Mouse (Mus musculus) ZHBTc4 (cell line): ENCODE measurements around the gene Pus7l.
"Not testable (repeated sequence)": the region's sequence is repeated elsewhere in the genome, so short reads cannot be mapped to it uniquely, and the experiment has no call there.

ENCODE experiments used
- DNase-seq: peaks from one replicate; pipeline ENCODE4 v3.0.0-alpha.2; 2011; ENCODE audit warnings: low read depth, low spot score

The Pus7l gene

DNA sequence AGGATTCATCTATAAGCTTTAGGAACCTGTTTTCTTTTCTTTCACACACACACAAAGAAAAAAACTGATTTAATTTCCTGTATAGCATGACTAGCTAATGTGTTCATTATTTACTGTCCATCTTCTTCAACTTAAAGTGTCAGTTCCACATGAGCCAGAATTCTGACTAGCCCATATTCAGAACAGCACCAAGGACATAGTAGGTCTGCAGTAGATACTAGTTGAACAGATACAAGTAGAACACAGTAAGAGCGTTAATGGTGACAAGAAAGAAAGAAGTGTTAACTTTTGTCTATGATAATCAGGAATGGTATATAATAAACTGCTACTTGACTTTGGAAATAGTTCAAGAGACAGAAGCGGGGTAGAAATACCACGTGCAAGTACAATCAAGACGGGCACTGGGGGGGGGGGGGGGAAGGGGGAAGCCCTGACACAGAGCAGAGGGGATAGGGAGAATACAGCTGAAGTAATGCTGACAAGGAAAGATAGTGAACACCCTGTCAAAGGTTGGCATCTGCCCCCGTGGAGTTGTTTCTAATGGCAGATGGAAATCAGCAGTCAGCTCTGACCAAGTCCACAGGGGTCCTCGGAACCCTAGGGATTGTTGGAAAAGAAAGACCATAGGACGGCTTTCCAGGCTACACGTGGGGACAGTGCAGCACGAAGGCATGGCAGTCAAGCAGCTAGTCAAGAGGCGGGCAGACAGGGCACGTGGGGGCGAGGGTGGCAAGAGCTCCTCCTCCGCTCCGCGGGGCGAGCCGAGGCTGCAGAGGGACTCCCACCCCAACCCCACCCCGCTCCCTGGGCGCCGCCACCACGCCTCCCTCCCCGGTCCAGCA, 559 bp downstream of the Pus7l start:
- no peak for DNase-seq

DNA sequence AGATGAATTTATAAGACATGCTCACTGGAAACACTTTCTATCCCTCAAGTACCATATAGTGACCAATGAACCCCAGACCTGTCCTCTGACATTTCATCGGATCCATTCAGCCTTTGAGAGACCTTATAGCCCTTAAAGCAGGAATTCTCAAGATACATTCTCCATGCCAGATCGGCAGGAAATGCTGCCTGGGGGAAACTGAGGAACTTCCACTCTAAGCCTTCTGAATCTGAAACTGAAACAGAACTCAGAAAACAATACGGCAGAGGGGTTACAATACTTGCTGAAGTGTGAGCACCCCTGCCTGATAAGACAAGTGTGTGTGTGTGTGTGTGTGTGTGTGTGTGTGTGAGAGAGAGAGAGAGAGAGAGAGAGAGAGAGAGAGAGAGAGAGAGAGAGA, 4.1 kb downstream of the Pus7l start:
- DNase-seq = no peak

DNA sequence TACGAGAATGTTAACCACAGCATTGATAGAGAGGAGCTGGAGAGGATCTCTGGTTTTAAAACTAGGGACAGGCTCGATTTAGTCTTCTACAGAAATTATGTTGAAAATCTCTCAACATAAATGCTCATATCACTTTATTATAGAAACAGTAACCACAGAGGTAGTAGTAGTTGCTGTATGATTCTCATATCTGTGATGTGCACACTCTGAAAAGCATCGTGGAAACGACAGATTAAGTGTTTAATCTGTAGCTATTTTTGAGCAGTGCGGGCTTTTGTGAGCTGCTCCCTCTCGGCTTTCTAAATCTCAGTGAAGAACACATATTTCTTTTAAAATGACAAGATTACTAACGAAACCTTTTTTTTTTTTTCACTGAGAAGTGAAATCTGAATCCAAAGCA, 7.8 kb downstream of the Pus7l start:
- no peak for DNase-seq

DNA sequence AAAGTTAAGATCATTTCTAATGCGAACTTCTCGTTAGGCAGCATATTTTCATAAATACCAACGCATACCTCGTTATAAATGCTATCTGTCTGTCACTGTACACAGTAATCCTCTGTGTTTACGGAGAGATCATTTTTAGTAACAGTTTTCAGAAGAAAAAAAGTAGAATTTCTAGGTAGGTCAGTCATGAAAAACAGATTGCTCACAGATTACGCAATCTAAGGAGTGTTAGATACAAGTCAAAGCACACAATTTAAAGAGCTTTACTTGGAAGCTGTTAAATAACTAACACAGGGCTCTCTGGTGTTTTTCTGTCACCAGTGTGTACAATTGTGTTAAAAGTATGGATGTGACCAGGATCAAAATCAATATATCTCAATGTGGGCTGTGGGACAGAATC, 10.4 kb downstream of the Pus7l start:
- DNase-seq = no peak

DNA sequence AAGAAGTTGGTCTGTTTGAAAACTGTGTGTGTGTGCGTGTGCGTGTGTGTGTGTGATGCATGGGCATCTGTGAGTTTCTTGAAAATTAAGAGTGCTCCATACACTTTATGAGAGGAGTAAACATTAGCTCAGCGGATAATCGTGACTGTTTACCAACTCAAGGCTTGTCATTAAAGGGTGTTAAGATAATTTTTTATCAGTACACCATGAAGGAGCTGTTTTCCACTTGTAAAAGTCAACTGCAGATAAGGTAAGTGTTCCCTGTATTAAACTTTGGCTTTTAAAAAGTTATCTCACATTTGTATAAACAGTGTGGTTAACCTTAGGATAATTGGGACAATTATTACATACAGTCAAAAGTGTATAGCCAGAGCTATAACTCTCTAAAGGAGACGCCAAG, 11.0 kb downstream of the Pus7l start:
- no peak for DNase-seq

DNA sequence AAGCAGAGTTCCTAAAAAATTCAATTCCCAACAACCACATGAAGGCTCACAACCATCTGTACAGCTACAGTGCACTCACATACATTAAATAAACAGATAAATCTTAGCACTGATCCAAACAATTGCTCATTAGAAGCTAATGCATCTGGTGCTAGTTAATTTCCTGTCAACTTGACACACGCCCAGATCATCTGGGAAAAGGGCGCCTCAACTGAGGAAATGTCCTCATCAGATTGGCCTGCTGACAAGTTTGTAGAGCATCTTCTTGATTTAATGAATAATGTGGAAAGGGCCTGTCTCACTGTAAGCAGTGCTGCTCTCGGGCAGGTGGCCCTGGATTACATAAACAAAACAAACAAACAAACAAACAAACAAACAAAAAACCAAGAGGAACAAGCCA, 12.8 kb downstream of the Pus7l start:
- DNase-seq = no peak

DNA sequence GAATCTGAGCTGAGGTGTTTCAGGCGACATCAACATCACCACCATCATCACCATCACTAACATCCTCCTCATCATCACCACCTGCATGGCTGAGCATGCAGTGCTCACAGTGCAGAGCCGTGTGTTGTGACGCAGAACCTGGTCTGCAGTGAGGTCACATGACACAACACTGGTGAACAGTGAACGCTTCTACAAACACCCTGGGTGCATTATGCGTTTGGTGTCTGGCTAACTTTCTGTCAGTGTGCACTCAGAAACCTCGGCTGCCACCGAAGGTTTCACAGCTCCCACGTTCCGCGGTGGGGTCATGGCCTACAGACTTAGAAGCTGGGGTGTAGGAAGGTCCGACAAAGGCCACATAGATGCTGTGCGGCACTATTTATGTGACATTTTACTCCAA, 18.4 kb downstream of the Pus7l start:
- DNase-seq = no peak

DNA sequence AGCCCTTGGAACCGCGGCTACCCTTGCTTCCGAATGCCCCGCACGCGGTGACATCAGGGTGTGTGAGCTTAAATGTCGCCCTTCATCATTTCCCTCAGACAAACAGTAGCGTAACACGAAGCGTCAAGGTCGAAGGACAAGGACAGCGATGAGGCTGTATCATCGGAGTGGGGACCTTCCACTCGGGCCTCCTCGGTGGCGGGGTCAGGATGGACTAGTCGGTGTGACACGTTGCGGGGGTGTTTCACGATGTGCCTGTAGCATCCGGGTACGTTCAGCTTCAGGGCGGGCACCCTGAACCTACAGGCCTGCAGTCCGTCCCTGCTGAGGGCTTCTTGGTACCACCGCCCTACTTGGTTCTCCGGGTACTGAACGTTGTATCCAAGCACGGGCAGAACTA, 20.1 kb downstream of the Pus7l start:
- peak; percentile 38 for DNase-seq

DNA sequence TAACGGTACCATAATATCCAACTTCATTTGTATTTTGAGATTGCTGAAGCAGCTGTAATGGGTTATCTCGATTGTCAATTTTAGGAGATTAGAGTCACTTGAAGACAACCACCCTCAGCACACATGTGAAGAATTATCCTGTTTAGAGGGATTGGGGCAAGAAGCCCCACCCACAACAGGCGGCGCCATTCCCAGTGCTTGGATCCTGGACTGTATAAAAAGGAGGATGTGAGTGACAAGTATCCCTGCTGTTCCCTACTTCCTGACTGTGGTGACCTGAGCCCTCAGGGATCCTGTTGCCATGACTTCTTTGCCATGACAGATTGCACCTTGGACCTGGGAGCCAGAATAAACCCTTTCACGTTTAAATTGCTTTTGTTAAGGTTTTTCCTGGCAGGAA, 22.4 kb downstream of the Pus7l start:
- peak; percentile 19 for DNase-seq

DNA sequence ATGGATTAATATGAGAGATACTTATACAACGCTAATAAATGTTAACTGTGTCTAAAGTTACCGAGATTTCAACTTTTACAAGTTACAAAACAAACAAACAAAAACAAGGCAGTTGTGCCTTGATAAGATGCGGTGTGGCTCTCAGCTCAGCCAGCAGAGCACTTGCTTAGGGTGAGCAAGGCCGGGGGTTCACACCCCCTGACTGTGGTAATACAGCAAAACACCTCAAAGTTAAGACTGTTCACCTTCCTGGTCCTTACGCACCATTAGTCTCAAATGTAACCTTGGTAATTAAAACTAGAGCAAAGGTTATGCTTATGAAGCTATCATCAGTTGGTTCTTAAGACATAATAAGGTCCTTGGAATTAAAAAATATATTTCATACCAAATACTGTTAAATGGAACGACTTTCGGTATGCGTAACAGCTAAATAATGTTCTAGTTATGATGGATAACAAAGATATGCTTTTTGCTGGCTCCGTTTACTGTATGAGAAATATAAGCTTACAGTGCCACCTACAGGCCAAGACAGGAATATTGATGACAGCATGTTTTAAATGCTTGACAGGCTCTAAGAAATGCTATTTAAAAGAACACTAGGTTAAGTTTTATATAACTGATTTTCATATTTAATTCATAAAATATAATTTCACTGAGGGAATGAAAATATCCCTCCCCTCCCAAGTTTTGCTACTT, 23.0 kb downstream of the Pus7l start:
- peak; percentile 63 for DNase-seq

DNA sequence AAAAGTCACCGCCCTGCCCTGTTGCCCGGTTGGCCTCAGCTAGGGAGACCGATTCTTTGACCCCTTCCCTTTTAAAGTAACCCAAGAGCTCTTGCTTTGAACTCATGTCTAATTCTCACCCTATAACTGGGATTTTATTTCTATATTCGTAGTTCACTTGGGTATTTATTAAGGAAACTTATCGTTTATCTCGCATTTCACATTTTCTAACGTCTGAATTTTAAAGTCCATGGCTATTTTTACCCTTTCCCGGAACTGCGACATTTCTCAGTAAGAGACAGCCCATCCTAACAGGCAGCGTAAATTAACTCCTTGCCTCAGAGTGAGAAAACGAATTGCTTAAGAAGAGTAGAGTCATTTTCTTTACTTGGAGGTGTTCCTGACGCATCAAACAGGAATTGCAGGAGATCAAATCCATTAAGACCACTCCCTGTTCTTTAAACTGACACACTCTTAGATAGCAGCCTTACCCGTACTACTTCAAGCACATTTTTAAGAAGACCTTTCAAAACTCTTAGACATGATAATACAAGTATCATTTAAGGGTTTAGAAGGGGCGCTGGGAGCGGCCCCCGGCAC, 25.3 kb downstream of the Pus7l start:
- peak; percentile 51 for DNase-seq

DNA sequence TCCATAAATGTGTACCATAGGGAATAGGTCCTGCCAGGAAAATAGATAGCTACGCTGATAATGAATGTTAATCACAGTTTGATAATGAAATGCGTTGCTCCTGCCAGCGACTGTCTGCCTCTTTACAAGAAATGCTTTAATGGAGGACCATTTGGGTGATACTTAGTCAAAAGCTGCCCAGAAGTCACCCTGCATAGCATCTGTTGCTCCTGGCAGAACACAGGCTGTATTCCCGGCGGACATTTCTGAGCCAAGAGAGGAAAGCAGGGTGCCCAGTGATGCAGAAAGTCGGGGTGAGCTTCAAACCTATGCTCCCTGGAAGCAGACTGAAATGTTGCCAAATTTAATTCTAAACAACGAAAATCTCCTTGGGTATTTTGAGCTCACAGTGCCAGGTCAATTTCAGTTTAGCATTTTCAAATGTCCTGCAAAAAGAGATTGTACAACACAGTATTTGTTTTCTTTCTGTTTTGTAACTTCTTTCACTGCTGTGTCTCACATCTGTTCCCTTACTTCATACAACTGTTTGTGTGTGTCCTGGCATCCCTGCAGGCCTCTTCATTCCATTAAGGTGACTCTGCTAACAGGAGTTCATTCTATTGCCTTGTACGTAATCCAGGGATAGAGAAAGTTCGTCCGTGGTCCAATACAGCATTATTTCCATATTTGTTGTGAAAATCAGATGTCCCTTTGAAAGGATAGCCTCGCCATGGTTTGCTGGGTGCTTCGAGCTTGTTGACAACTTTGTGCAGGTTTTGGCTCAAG, 39.7 kb downstream of the Pus7l start:
- DNase-seq = no peak

DNA sequence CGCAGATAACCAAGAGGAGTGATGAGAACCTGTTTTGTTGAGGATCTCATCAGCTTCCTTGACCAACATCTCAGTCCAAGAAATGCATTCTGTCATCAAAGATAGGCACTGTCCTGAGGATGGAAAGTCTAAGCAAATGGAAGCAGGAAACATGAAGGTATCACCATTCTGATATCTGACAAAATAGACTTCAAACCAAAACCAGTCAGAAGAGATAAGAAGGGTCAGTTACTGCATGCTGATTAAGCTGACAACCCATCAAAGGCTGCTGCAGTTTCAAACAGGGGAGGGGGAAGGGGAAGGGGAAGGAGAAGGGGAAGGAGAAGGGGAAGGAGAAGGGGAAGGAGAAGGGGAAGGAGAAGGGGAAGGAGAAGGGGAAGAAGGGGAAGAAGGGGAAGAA, 44.1 kb downstream of the Pus7l start:
- no peak for DNase-seq

DNA sequence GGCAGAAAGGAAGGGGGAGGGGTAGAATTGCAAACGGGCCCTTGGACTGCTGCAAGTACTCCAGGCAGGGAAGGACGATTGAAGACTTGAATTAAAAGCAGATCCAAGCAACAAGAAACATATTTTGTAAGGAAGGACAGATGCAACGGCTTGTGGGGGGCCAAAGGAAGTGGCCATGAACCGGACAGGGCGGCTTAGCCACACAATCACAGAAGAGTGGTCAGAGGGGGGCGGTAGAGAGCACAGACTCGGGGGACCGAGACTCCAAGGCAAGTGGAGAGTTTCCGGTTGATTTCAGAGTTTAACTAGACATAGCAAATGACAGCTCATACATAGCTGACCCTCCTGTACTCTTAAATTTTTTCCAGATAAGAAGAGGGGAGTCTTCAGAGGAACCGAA, 47.4 kb downstream of the Pus7l start:
- peak; percentile 55 for DNase-seq

DNA sequence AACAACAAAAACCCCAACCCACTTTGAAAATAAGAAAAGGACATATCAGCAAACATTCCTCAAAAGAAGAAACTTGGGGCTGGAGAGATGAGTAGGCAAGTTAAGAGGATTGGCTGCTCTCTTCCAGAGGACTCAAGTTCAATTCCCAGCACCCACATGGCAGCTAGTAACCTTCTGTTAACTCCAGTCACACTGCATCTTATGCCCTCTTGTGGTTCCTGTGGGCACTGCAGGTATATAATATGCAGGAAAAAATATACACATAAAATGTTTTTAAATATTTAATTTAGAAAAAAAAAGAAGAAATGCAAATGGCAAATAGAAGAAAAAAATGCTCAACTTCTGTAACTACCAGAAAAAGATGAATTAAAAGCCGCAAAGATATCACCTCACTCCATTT, 48.9 kb downstream of the Pus7l start:
- no peak for DNase-seq

DNA sequence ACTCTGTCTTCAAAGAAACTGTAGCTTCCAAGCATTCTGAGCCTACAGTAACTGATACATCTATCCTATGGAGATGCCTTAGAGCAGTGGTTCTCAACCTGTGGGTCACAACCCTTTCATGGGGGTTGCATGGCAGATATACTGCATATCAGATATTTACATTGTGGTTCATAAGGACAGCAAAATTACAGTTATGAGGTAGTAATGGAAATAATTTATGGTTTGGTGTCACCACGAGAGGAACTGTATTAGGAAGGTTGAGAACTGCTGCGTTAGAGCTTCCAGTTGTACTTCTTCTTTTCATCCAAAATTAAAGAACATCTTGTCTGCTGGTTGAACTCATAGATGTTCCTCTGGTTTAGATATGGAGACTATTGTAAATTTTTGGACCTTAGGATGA, 53.9 kb downstream of the Pus7l start:
- no peak for DNase-seq

DNA sequence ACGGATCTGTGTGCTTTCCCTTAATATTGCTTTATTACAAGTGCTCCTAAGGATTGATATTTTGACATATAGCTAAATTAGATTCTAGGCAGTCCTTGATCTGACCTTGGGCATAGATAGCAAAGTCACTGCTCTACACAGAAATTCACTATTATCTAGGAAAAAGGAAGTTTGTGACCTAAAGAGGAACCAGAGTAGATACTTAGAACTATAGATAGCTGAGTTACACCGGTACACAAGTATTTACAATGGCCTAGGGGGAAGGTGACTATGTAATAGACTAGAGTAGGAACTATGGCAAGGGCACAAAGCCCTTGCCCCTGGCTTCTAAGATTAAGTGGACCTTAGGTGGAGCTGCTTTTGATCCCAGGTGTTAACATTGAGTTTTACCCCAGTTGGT, 55.3 kb downstream of the Pus7l start:
- DNase-seq = not testable (repeated sequence)

DNA sequence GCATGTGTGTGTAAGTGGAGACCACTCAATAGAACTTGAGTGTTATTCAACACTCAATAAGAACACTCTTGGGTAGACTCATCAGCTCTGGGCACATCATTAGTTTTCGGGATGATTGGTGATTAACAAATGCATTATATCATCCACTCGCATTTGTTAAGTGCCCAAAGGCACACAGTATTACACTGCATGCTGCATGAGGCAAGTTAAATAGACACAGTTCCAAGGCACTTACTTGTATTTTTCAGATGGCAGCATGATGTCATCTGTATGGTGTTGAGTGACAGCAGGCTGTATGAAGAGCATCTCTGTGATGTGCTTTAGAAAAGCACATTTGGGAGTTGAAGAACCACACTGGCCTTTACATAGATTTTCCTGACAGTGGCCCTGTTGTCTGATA, 60.8 kb downstream of the Pus7l start:
- no peak for DNase-seq

DNA sequence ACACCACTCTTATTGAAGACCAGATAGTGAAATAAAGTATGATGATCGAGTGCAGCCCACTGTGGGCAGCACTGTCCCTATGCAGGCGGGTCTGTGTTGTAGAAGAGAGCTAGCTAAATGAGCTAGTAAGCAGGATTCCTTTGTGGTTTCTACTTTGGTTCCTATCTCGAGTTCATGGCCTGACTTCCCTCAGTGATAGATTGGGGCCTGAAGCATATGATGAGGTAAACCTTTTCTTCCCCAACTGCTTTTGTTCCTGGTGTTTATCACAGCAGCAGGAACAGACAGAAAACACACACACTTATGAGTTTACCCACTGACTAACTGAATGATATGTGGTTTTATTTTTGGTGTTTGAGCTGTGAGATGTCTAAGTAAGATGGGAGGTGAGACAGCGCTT, 62.6 kb downstream of the Pus7l start:
- DNase-seq = no peak

DNA sequence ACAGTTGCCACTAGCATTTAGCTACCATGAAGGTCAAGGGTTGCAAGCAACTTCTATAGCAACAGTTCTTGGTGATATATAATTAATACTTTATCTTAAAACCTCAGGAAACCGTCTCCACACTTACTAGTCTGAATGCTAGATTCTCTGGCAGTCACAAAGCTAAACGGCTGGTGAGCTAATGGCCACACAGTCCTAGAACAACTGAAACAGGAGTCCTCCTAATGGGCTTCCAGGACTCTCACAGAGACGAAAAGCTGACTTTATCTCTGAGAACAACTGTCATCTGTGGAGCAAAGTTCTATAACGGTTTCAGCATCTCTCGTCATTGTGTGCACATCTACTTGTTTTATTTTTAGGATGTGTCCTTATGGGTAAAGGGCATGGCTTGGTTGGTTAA, 63.1 kb downstream of the Pus7l start:
- DNase-seq = no peak

DNA sequence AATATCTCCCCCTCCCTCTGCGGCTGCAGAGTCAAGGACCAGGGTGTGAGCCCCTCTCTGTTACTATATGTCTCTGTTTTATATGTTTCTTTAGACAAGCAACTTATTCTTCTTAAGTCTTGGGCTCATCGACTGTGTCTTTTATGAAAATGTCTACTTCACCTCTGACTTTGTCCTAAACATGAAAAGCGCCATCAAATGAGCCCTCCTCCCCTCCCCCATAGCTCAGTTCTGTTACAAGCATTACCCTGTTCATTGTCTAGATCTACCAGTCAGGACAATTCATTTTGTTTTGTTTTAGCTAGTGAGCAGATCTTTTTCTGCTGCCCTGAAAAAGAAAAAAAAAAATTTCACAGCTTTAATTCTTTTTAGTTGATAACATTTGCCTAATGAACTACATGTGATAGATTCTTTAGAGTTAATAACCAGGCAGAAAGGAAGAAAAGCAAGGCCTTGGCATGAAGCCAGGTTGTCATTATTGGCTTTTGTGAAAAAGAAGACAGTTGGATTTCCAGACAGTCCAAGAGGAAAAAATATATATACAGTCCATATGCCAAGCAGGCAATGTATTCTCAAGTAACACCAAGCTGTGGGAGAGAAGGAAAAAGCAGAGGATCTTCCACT, 63.7 kb downstream of the Pus7l start:
- no peak for DNase-seq

DNA sequence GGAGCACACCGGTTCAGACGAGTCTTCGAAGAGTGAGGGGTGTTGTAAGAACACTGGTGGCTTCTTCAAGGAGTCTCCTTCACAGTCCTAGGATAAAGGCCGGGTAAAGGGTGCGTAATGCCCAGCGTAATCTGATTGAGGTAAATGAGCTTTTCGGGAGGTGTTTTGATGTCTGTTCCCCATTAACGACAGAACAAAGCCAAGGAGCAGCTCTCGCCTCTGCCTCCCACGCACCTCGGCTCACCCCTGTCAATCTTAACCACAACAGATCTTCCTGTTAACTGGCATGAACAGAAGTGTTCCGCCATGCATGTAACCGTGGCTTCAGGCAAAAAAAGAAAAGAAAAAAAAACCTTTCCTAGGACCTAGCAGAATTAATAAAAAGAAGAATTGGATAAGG, 64.6 kb downstream of the Pus7l start:
- DNase-seq = no peak
